Mouse (Mus musculus): Measurements from ENCODE around the gene 1500009C09Rik. TPM values are rescaled to one million over a fixed set of nuclear protein-coding genes. Genes with fewer than 3 reads are reported as not detected.

1500009C09Rik gene
- total and polyA plus RNA-seq, 3 experiments, result not detected

GRCm38 (mm10) chr15:82223251-82223650 lies 28.9 kb upstream of the 1500009C09Rik start:
- peaks cover 27 to 72% of the 10 kb centered on the region in 2 experiments for H3K4me1 ChIP-seq (ENCODE audit: control insufficient read depth in 1 of 2, insufficient read depth in 2 of 2)
- H3K4me2 ChIP-seq (ENCODE audit: insufficient read depth, low read depth, poor library complexity, severe bottlenecking), result peak overlapping the region; percentile 92
- H3K9me3 ChIP-seq (replicated peaks; ENCODE audit: low read length), result no peaks in the 10 kb centered on the region
- TF ChIP-seq ETS1 (conservative IDR thresholded peaks at IDR 0.05; ENCODE audit: low read depth, low read length) (peak; percentile 16; the same call in 1 of the 2 replicates), ELF1 (IDR thresholded peaks at IDR 0.05; ENCODE audit: low read depth, low read length) (peak; percentile 68), MEF2A (IDR thresholded peaks at IDR 0.05; ENCODE audit: borderline replicate concordance, low read depth, low read length) (no peak), USF1 (IDR thresholded peaks at IDR 0.05; ENCODE audit: low read depth, low read length) (peak; percentile 75), CTCF (conservative IDR thresholded peaks at IDR 0.05 in 1 of 2, IDR thresholded peaks at IDR 0.05 in 1 of 2; ENCODE audit: low read depth in 2 of 2, low read length in 2 of 2) (no peak), RCOR1 (conservative IDR thresholded peaks at IDR 0.05; ENCODE audit: low read depth, low read length) (no peak), MAX (IDR thresholded peaks at IDR 0.05; ENCODE audit: low read length) (peak; percentile 60; the same call in 1 of the 2 replicates), UBTF (IDR thresholded peaks at IDR 0.05; ENCODE audit: low read depth, low read length) (0 out of 2 replicates have a peak, but pooled peaks have one; percentile 6), MXI1 (IDR thresholded peaks at IDR 0.05; ENCODE audit: low read depth, low read length) (peak; percentile 62; the same call in 1 of the 2 replicates), NRF1 (IDR thresholded peaks at IDR 0.05; ENCODE audit: low read depth, low read length) (no peak), EP300 (IDR thresholded peaks at IDR 0.05; ENCODE audit: low read length) (no peak), POLR2AphosphoS2 (IDR thresholded peaks at IDR 0.05; ENCODE audit: low read depth, low read length) (no peak), POLR2A (IDR thresholded peaks at IDR 0.05; ENCODE audit: low read depth, low read length) (peak; percentile 66), TCF12 (IDR thresholded peaks at IDR 0.05; ENCODE audit: low read depth, low read length) (0 out of 2 replicates have a peak, but pooled peaks have one; percentile 9), MAZ (IDR thresholded peaks at IDR 0.05; ENCODE audit: low read depth, low read length) (0 out of 2 replicates have a peak, but pooled peaks have one; percentile 43), ZMIZ1 (IDR thresholded peaks at IDR 0.05; ENCODE audit: low read depth, low read length) (peak; percentile 17; the same call in 1 of the 2 replicates), USF2 (conservative IDR thresholded peaks at IDR 0.05; ENCODE audit: low read depth, low read length) (peak; percentile 73), JUND (conservative IDR thresholded peaks at IDR 0.05; ENCODE audit: low read depth, low read length) (no peak), BHLHE40 (IDR thresholded peaks at IDR 0.05; ENCODE audit: low read depth, low read length) (peak; percentile 93), IRF4 (IDR thresholded peaks at IDR 0.05; ENCODE audit: low read depth, low read length) (no peak), PAX5 (IDR thresholded peaks at IDR 0.05; ENCODE audit: low read length) (no peak), SIN3A (IDR thresholded peaks at IDR 0.05; ENCODE audit: low read length) (0 out of 2 replicates have a peak, but pooled peaks have one; percentile 29)
- H3K36me3 ChIP-seq (replicated peaks in 1 of 2; ENCODE audit: control insufficient read depth in 1 of 2, insufficient read depth in 1 of 2, low read length in 1 of 2), result peaks cover 5 to 10% of the 10 kb centered on the region in 2 experiments
- H3K4me3 ChIP-seq (replicated peaks in 1 of 3; ENCODE audit: low read depth in 2 of 3, low read length in 2 of 3, poor library complexity in 1 of 3), result peak overlapping the region; percentile 72 to 89 (median 86)
- H3K9ac ChIP-seq (ENCODE audit: insufficient read depth, low read depth), result peak overlapping the region; percentile 97
- no peak for DNase-seq (ENCODE audit: extremely low read depth)
- in situ Hi-C loops (cut with MboI; ENCODE audit: low pct_ligation_motif_present, low pct_unique_long_range_greater_than_20kb, low sequenced_read_pairs) (no loop called here), dilution Hi-C loops (cut with MboI; ENCODE audit: extremely low pct_ligation_motif_present, extremely low pct_unique_long_range_greater_than_20kb, low sequenced_read_pairs) (no loop called here)
- no peaks in the 10 kb centered on the region for H3K27me3 ChIP-seq (replicated peaks)
- peak overlapping the region; percentile 90 for H3K27ac ChIP-seq (ENCODE audit: insufficient read depth, low read depth)
- peaks cover 18% of the 10 kb centered on the region for H3K79me2 ChIP-seq (replicated peaks; ENCODE audit: control insufficient read depth, extremely low read depth, insufficient read depth, poor library complexity, severe bottlenecking)
